Mouse (Mus musculus) stomach, postnatal 0 days (tissue): Measurements from ENCODE around the gene Iars.

ENCODE experiments used
- CTCF ChIP-seq: IDR thresholded peaks from 2 replicates; pipeline ENCODE4 v1.5.1; 2016; ENCODE audit warnings: antibody characterized with exemption, low read depth, mild to moderate bottlenecking, moderate library complexity
- EP300 ChIP-seq: optimal IDR thresholded peaks from 2 replicates; pipeline ENCODE3; 2016; ENCODE audit warnings: antibody characterized with exemption

- TF ChIP-seq CTCF, result no peak
- TF ChIP-seq EP300, result no peak
Measured at GRCm38 (mm10) chr13:49691056-49691455, 9.2 kb downstream of the Iars start.
